Mouse (Mus musculus): ENCODE measurements around the gene Gcc2.
"Not testable (repeated sequence)": the region's sequence is repeated elsewhere in the genome, so short reads cannot be mapped to it uniquely, and the experiment has no call there.

- not testable (repeated sequence) for TF ChIP-seq CTCF (IDR thresholded peaks at IDR 0.05; ENCODE audit: extremely low read depth, insufficient read depth, insufficient read length, insufficient replicate concordance); POLR2A (IDR thresholded peaks at IDR 0.05; ENCODE audit: low read depth, low read length)
Observed at GRCm38 (mm10) chr10:58232641-58232969, 22.7 kb upstream of the Gcc2 start, which contains the start of gene Duxf3.
